Mouse (Mus musculus) midbrain, embryonic 16.5 days (tissue): ENCODE data around the gene Gm10778. TPM values are rescaled to one million over a fixed set of nuclear protein-coding genes. Genes with fewer than 3 reads are reported as not detected.
A peak's percentile ranks its signal among the peaks of the same experiment; 100 is the strongest.
"Not testable (repeated sequence)": the region's sequence is repeated elsewhere in the genome, so short reads cannot be mapped to it uniquely, and the experiment has no call there.

Source experiments
- ATAC-seq: fragments of 200-750 bp; cut with Nextera tagmentation; 2 replicates; pipeline ENCODE4 v1.8.0; 2017; ENCODE audit warnings: moderate TSS enrichment
- H3K27ac ChIP-seq: fragments of 300-500 bp; sonication (generic); 2 replicates; pipeline ENCODE4 v1.5.1; 2014; ENCODE audit warnings: mild to moderate bottlenecking, low read length, mixed read lengths
- H3K27me3 ChIP-seq: fragments of 300-500 bp; sonication (generic); 2 replicates; pipeline ENCODE4 v1.6.1; 2014; ENCODE audit warnings: low read depth, low read length, mixed read lengths; ENCODE audit not compliant: control insufficient read depth, insufficient read depth
- H3K36me3 ChIP-seq: fragments of 300-500 bp; sonication (generic); 2 replicates; pipeline ENCODE4 v1.6.1; 2014; ENCODE audit warnings: mild to moderate bottlenecking, low read length, moderate library complexity, mixed read lengths; ENCODE audit not compliant: control insufficient read depth, insufficient read depth
- H3K4me1 ChIP-seq: fragments of 300-500 bp; sonication (generic); 2 replicates; pipeline ENCODE4 v1.6.1; 2014; ENCODE audit warnings: mild to moderate bottlenecking, low read length, mixed read lengths; ENCODE audit not compliant: control insufficient read depth, insufficient read depth
- H3K4me2 ChIP-seq: fragments of 300-500 bp; sonication (generic); 2 replicates; pipeline ENCODE4 v1.6.1; 2014; ENCODE audit warnings: mild to moderate bottlenecking, low read length, mixed read lengths
- H3K4me3 ChIP-seq: fragments of 300-500 bp; sonication (generic); 2 replicates; pipeline ENCODE4 v1.5.1; 2014; ENCODE audit warnings: low read depth, mild to moderate bottlenecking, low read length, moderate library complexity, mixed read lengths
- H3K9ac ChIP-seq: fragments of 300-500 bp; sonication (generic); 2 replicates; pipeline ENCODE4 v1.6.1; 2014; ENCODE audit warnings: low read depth, low read length, mixed read lengths
- H3K9me3 ChIP-seq: fragments of 300-500 bp; sonication (generic); replicated peaks from 2 replicates; pipeline ENCODE4 v1.6.1; 2014; ENCODE audit warnings: mild to moderate bottlenecking, low read length, mixed read lengths; ENCODE audit not compliant: control insufficient read depth, poor library complexity, severe bottlenecking
- WGBS: fragments of 180-500 bp; shearing (Covaris S2); extraction: QIAGEN DNeasy Blood & Tissue Kit; methylation state at CpG from one replicate; pipeline ENCODE4 v1.1.7; 2014; 5-methylcytosine and 5-hydroxymethylcytosine counted together
- polyA plus RNA-seq: library from polyadenylated mRNA; unstranded; fragments of >200 nt; fragmentation: Nextera tagmentation; extraction: Ambion mirVana; gene quantifications from 2 replicates; pipeline ENCODE4 v1.2.1, GENCODE M21; 2015

Gm10778 gene
- polyA plus RNA-seq, 1 experiment from 2014 or later = 6.8 TPM

GRCm38 (mm10) chr10:81655178-81655577 is 6.3 kb downstream of the Gm10778 start:
- Histone ChIP-seq H3K9ac (no peak overlapping the region), H3K4me3 (no peak overlapping the region), H3K27me3 (no peaks in the 10 kb centered on the region), H3K4me2 (no peak overlapping the region), H3K36me3 (peaks cover 22% of the 10 kb centered on the region), H3K9me3 (peaks cover 38% of the 10 kb centered on the region), H3K27ac (no peak overlapping the region), H3K4me1 (peaks cover 1% of the 10 kb centered on the region; the same call in 1 of the 2 replicates)
- WGBS = 94% methylated on average over 10 of the region's 10 CpGs
- ATAC-seq = no peak

GRCm38 (mm10) chr10:81656174-81656573 is 7.3 kb downstream of the Gm10778 start:
- H3K27me3 ChIP-seq = no peaks in the 10 kb centered on the region
- H3K36me3 ChIP-seq = peaks cover 22% of the 10 kb centered on the region
- H3K4me2 ChIP-seq = no peak overlapping the region
- 96% methylated on average over 2 of the region's 2 CpGs for WGBS
- no peak overlapping the region for H3K4me3 ChIP-seq
- ATAC-seq = no peak
- no peak overlapping the region for H3K9ac ChIP-seq
- peaks cover 41% of the 10 kb centered on the region for H3K9me3 ChIP-seq
- H3K27ac ChIP-seq = no peak overlapping the region
- no peaks in the 10 kb centered on the region for H3K4me1 ChIP-seq

- H3K9me3 ChIP-seq, H3K4me1 ChIP-seq, ATAC-seq, H3K36me3 ChIP-seq, H3K4me2 ChIP-seq, H3K27ac ChIP-seq, H3K9ac ChIP-seq, H3K4me3 ChIP-seq, H3K27me3 ChIP-seq: not testable (repeated sequence)
- WGBS = no CpG with 5 or more reads among the region's 18 CpGs
Measured at GRCm38 (mm10) chr10:81687114-81687513, 38.3 kb downstream of the Gm10778 start.

DNA sequence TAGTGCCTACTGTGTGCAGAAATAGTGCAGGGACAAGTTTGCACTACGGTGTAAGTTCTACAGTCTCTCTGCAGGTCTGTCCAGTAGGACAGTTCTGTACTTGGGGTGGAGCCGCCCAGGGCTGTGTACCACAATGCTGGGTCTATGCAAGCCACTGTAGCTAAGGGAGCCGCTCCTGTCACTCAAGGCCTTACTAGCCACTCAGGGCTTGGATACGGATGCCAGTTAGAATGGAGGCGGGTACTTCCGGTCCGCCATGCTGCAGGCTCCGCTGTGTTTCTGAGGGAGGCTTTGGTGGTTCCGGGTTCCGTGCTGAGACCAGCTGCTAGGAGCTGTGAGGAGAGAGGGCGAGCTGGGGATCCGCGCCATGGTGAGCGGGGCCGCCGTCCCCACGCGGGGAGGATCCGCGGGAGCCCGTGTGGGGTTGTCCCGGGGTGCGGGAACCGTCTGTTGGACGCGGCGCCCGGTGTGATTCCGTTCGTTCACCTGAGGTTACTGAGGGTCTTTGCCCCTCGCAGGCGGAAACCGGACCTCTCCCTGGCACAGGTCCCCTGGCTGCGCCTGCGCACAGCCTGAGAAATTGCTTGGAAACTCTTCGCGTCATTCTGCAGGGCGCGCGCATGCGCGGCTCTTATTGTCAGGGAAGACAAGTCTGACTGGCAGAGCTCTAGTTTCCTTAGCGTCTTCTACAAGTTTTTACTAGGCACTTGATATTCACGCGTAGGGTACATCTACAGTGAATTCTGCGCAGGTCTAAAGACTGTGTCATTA is 55.9 kb downstream of the Gm10778 start, which contains the start of gene Zfp433:
Gene Zfp433 (plus strand): TSS at position 295 of the 771 bp plus-strand sequence.
- ATAC-seq = peak; percentile 100
- H3K4me3 ChIP-seq, H3K4me2 ChIP-seq, H3K9me3 ChIP-seq, H3K4me1 ChIP-seq, H3K27ac ChIP-seq, H3K9ac ChIP-seq, H3K27me3 ChIP-seq, H3K36me3 ChIP-seq: not testable (repeated sequence)
- no CpG with 5 or more reads among the region's 46 CpGs for WGBS

Other genes with a start within 250 kb of the Gm10778 start
- gene Nfic, start 193.4 kb upstream of the Gm10778 start, polyA plus RNA-seq = 15.4 and 17.2 TPM in 2 replicates
- 88.3 and 103 TPM in 2 replicates for gene Celf5, start 166.3 kb upstream of the Gm10778 start, polyA plus RNA-seq
- 61.1 and 61.3 TPM in 2 replicates for gene Ncln, start 152.7 kb upstream of the Gm10778 start, polyA plus RNA-seq
- gene S1pr4, start 148.9 kb upstream of the Gm10778 start, polyA plus RNA-seq = 0.44 and 0.58 TPM in 2 replicates
- gene Gna15, start 124.8 kb upstream of the Gm10778 start, polyA plus RNA-seq = 0.80 and 0.87 TPM in 2 replicates
- gene Gna11, start 103.9 kb upstream of the Gm10778 start, polyA plus RNA-seq = 89.7 and 90.2 TPM in 2 replicates
- gene Aes, start 89.6 kb upstream of the Gm10778 start, polyA plus RNA-seq = 700 and 706 TPM in 2 replicates
- 39.0 and 54.8 TPM in 2 replicates for gene Tle2, start 74.5 kb upstream of the Gm10778 start, polyA plus RNA-seq
- gene Tle6, start 48.0 kb upstream of the Gm10778 start, polyA plus RNA-seq = 4.3 and 5.2 TPM in 2 replicates
- 1.9 and 2.0 TPM in 2 replicates for gene BC025920, start 42.8 kb upstream of the Gm10778 start, polyA plus RNA-seq
- gene Sirt6, start 21.3 kb upstream of the Gm10778 start, polyA plus RNA-seq = 51.3 and 52.3 TPM in 2 replicates
- gene Ankrd24, start 20.5 kb upstream of the Gm10778 start, polyA plus RNA-seq = 18.4 and 18.6 TPM in 2 replicates
- gene Zfp433, start 55.8 kb downstream of the Gm10778 start, polyA plus RNA-seq = 16.0 and 19.6 TPM in 2 replicates
- 18.0 and 20.3 TPM in 2 replicates for gene Gm3055, start 122.1 kb downstream of the Gm10778 start, polyA plus RNA-seq
- gene Gm4767, start 163.1 kb downstream of the Gm10778 start, polyA plus RNA-seq = 3.7 and 3.8 TPM in 2 replicates
- 9.1 and 10.8 TPM in 2 replicates for gene Gm32687, start 214.9 kb downstream of the Gm10778 start, polyA plus RNA-seq